ENCODE assay signal across 11 mouse cellular contexts in genomic region chr2:164405060-164405459, GRCm38 (mm10). TPM values are rescaled to one million over a fixed set of nuclear protein-coding genes. Genes with fewer than 3 reads are reported as not detected.
DNase-seq lines count a peak whose midpoint lies in the region; ATAC-seq and TF ChIP-seq lines count a peak whose summit lies in the region.
"Had no signal": no experiment of that assay in that cellular context is flagged by ENCODE, and none has a peak within 500 bp of the region (broad histone marks: within the 10 kb centered on the region; RNA-seq: fewer than 3 reads in every experiment).

Gene Matn4, minus strand, starts transcription at chr2:164405160.

- H3K36me3 ChIP-seq in kidney, embryonic 14.5 days (ENCODE audit: control insufficient read depth, insufficient read depth, low read length), result no peaks in the 10 kb centered on the region
- H3K36me3 ChIP-seq in embryonic facial prominence, embryonic 12.5 days, result no peaks in the 10 kb centered on the region
- no peaks in the 10 kb centered on the region for H3K36me3 ChIP-seq in hindbrain, postnatal 0 days (ENCODE audit: insufficient read depth, low read length)
- no peaks in the 10 kb centered on the region for H3K36me3 ChIP-seq in midbrain, embryonic 11.5 days (ENCODE audit: control insufficient read depth, insufficient read depth, low read length)
- H3K36me3 ChIP-seq: G1E had no signal

- H3K4me1 ChIP-seq in kidney, embryonic 14.5 days (ENCODE audit: control insufficient read depth, insufficient read depth, low read length), result peaks cover 19% of the 10 kb centered on the region; the same call in 1 of the 2 replicates
- H3K4me1 ChIP-seq in embryonic facial prominence, embryonic 12.5 days, result peaks cover 35% of the 10 kb centered on the region; the same call in 1 of the 2 replicates
- peaks cover 17% of the 10 kb centered on the region for H3K4me1 ChIP-seq in hindbrain, postnatal 0 days (ENCODE audit: insufficient read depth, low read length)
- H3K4me1 ChIP-seq in midbrain, embryonic 11.5 days (ENCODE audit: control insufficient read depth, insufficient read depth, low read length), result peaks cover 5% of the 10 kb centered on the region; the same call in 1 of the 2 replicates

- no peak for DNase-seq in kidney, adult 11 months
- DNase-seq in hindbrain, postnatal 0 days (ENCODE audit: low spot score), result no peak
- DNase-seq in midbrain, embryonic 11.5 days (ENCODE audit: low spot score, missing footprints), result no peak
- DNase-seq in urinary bladder, adult 18-20 months (ENCODE audit: low spot score in 2 of 2), result no peak
- no peak for DNase-seq in kidney, adult 9 months
- DNase-seq in embryo, embryonic 10.5 days (ENCODE audit: low spot score), result no peak
- DNase-seq: cerebellum, adult 8-10 months; thymus, postnatal 25 days had no signal

- peak within 1 kb of the TSS; percentile 40 for H3K4me3 ChIP-seq in kidney, embryonic 14.5 days (ENCODE audit: low read length)
- H3K4me3 ChIP-seq in embryonic facial prominence, embryonic 12.5 days, result peak within 1 kb of the TSS; percentile 41
- peak within 1 kb of the TSS; percentile 31 for H3K4me3 ChIP-seq in hindbrain, postnatal 0 days (ENCODE audit: low read length)
- peak within 1 kb of the TSS; percentile 12 for H3K4me3 ChIP-seq in midbrain, embryonic 11.5 days (ENCODE audit: low read depth, low read length)

- peak within 1 kb of the TSS; percentile 69 for H3K4me2 ChIP-seq in kidney, embryonic 14.5 days (replicated peaks; ENCODE audit: low read depth, low read length)
- H3K4me2 ChIP-seq in embryonic facial prominence, embryonic 12.5 days (replicated peaks), result peak within 1 kb of the TSS; percentile 63
- H3K4me2 ChIP-seq in hindbrain, postnatal 0 days (ENCODE audit: low read depth, low read length), result peak within 1 kb of the TSS; percentile 58
- H3K4me2 ChIP-seq in midbrain, embryonic 11.5 days, result peak within 1 kb of the TSS; percentile 33

- no peak for TF ChIP-seq CTCF in hindbrain, postnatal 0 days (IDR thresholded peaks at IDR 0.05; ENCODE audit: low read depth)

- H3K9ac ChIP-seq in kidney, embryonic 14.5 days (ENCODE audit: low read depth, low read length), result peak within 1 kb of the TSS; percentile 47; the same call in 1 of the 2 replicates
- H3K9ac ChIP-seq in embryonic facial prominence, embryonic 12.5 days, result peak within 1 kb of the TSS; percentile 36
- peak within 1 kb of the TSS; percentile 30; the same call in 1 of the 2 replicates for H3K9ac ChIP-seq in hindbrain, postnatal 0 days (replicated peaks; ENCODE audit: low read length)
- peak within 1 kb of the TSS; percentile 14; the same call in 1 of the 2 replicates for H3K9ac ChIP-seq in midbrain, embryonic 11.5 days (ENCODE audit: low read length)

- ATAC-seq in kidney, embryonic 14.5 days (ENCODE audit: low FRiP score, low TSS enrichment), result no peak
- ATAC-seq in embryonic facial prominence, embryonic 12.5 days (ENCODE audit: insufficient number of reproducible peaks, insufficient read depth, low FRiP score, low TSS enrichment), result no peak
- no peak for ATAC-seq in hindbrain, postnatal 0 days
- no peak for ATAC-seq in midbrain, embryonic 11.5 days (ENCODE audit: low FRiP score)

- H3K9me3 ChIP-seq in kidney, embryonic 14.5 days (ENCODE audit: control insufficient read depth, low read length), result no peaks in the 10 kb centered on the region
- no peaks in the 10 kb centered on the region for H3K9me3 ChIP-seq in embryonic facial prominence, embryonic 12.5 days
- no peaks in the 10 kb centered on the region for H3K9me3 ChIP-seq in hindbrain, postnatal 0 days (ENCODE audit: low read length)
- H3K9me3 ChIP-seq in midbrain, embryonic 11.5 days (ENCODE audit: control insufficient read depth, low read length), result no peaks in the 10 kb centered on the region

- no peak within 1 kb of the TSS for H3K27ac ChIP-seq in kidney, embryonic 14.5 days (ENCODE audit: low read depth, low read length)
- 0 out of 2 replicates have a peak within 1 kb of the TSS, but pooled peaks have one; percentile 17 for H3K27ac ChIP-seq in embryonic facial prominence, embryonic 12.5 days
- H3K27ac ChIP-seq in hindbrain, postnatal 0 days, result no peak within 1 kb of the TSS
- H3K27ac ChIP-seq in midbrain, embryonic 11.5 days (ENCODE audit: low read depth, low read length), result no peak within 1 kb of the TSS

- WGBS in kidney, embryonic 14.5 days, result 6% methylated on average over 9 of the region's 9 CpGs
- 7% methylated on average over 9 of the region's 9 CpGs for WGBS in embryonic facial prominence, embryonic 12.5 days
- WGBS in hindbrain, postnatal 0 days, result 12% methylated on average over 9 of the region's 9 CpGs
- WGBS in midbrain, embryonic 11.5 days, result 8% methylated on average over 9 of the region's 9 CpGs

- peaks cover 97% of the 10 kb centered on the region for H3K27me3 ChIP-seq in kidney, embryonic 14.5 days (ENCODE audit: control insufficient read depth, insufficient read depth, low read length)
- peaks cover 97% of the 10 kb centered on the region for H3K27me3 ChIP-seq in embryonic facial prominence, embryonic 12.5 days
- H3K27me3 ChIP-seq in hindbrain, postnatal 0 days (ENCODE audit: insufficient read depth, low read length), result peaks cover 68% of the 10 kb centered on the region
- H3K27me3 ChIP-seq in midbrain, embryonic 11.5 days (ENCODE audit: control insufficient read depth, insufficient read depth, low read length), result peaks cover 91% of the 10 kb centered on the region

RNA-seq across cellular contexts. Expression of gene Matn4, which starts in this region (rescaled TPM):
- 0.12 and 0.20 TPM in 2 replicates for polyA plus RNA-seq in kidney, embryonic 14.5 days (2014; fragmentation: Nextera tagmentation; extraction: Ambion mirVana)
- 36.2 and 43.9 TPM in 2 replicates for polyA plus RNA-seq in embryonic facial prominence, embryonic 12.5 days (2016; fragmentation: Nextera tagmentation; extraction: Ambion mirVana)
- total RNA-seq in hindbrain, postnatal 0 days (2014; rRNA removed), result 4.9 and 8.2 TPM in 2 replicates
- polyA plus RNA-seq in hindbrain, postnatal 0 days (2015; fragmentation: Nextera tagmentation; extraction: Ambion mirVana), result 4.7 and 5.0 TPM in 2 replicates
- 0.10 and 0.23 TPM in 2 replicates for polyA plus RNA-seq in midbrain, embryonic 11.5 days (2014; fragmentation: Nextera tagmentation; extraction: Ambion mirVana)
- polyA plus RNA-seq: G1E had no signal
